Mouse (Mus musculus) B cell, adult (primary cell): ENCODE results near the gene Hoxd8. TPM values are rescaled to one million over a fixed set of nuclear protein-coding genes. Genes with fewer than 3 reads are reported as not detected.

ENCODE experiments used
- total RNA-seq: library from RNA; stranded (reverse); gene quantifications from 4 replicates; pipeline ENCODE4 v1.2.4, GENCODE M21; 2023; ENCODE audit not compliant: inconsistent age

Gene Hoxd8
- total RNA-seq = not detected in 4 replicates

DNA sequence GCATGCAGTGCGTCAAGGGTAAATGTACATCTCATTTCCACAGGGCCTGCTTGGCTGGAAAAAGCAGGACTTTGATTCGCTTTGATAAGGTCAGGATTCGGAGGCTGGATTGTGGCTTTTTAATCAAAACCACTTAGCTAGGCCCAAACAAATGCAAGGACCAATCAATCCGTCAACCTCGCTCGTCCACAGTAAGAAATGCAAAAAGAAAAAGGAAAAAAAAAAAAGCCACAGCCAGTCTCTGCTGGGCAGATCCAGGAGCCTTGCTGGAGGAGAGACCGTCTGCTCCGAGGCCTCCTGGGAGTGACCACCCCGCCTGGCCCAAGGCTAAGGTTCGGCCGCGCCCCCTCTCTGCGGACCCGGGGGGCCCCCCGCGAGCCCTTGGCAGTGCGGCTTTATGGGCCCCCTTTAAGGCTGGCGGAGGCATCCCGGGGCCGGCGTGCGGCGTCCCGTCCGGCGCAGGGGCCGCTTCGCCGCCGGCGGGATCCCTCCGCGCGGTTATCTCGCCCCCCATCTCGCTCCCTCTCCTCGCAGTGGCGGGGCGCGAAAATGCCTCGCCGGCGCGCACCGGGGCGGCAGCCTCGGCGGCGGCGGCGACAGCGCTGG lies at the start of gene Hoxd8:
Gene Hoxd8, plus strand, starts transcription at position 223 of the 606 bp plus-strand sequence.

DNA sequence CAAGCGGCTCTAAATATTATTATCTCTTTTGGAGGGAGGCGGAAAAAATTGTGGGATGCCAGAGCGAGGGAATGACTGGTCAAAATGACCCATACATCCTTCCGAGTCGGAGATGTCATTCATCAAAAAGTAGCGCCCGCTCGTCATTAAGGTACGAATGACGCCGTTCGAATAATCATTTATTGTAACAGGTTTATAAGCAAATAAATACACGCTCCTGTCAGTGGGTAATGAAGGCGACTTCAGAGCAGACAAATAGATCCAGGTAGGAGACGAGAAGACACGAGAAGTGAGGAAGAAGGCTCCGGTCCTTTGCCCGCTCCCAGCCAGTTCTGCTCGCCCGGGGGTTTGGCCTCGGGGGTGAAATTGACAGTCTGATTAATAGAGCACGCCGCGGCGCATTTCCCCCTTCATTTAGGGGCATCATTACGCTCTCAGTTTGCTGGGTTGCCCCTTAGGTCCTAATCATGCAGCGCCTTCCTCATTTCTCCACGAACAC lies 44.9 kb upstream of the Hoxd8 start, which contains the start of gene Evx2:
Gene Evx2, minus strand, starts transcription at position 51 of the 499 bp plus-strand sequence.

DNA sequence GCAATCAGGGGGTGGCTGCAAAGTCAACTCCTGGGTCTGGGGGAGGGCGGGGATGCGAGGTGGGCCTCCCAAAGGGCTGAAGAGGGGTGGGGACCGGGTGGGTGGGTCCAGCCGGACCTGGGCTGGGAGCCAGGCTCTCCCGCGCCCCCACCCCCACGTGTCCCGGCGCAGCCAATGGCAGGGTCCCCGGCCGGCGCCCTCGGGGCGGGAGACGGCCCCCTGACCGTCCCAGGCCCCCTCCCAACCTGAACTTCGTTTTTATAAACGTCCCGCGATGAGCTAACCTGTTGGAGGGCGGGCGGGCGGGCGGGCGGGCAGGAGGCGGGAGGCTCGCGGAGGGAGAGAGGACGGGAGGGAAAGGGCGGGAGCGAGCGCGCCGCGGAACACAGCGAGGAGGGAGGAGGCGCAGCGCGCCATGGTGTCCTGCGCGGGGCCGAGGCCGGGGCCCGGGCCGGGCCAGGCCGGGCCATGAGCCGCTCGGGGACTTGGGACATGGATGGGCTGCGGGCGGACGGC lies 36.5 kb upstream of the Hoxd8 start, which contains the start of gene Hoxd13:
Gene Hoxd13, plus strand, starts transcription at position 469 of the 516 bp plus-strand sequence.

DNA sequence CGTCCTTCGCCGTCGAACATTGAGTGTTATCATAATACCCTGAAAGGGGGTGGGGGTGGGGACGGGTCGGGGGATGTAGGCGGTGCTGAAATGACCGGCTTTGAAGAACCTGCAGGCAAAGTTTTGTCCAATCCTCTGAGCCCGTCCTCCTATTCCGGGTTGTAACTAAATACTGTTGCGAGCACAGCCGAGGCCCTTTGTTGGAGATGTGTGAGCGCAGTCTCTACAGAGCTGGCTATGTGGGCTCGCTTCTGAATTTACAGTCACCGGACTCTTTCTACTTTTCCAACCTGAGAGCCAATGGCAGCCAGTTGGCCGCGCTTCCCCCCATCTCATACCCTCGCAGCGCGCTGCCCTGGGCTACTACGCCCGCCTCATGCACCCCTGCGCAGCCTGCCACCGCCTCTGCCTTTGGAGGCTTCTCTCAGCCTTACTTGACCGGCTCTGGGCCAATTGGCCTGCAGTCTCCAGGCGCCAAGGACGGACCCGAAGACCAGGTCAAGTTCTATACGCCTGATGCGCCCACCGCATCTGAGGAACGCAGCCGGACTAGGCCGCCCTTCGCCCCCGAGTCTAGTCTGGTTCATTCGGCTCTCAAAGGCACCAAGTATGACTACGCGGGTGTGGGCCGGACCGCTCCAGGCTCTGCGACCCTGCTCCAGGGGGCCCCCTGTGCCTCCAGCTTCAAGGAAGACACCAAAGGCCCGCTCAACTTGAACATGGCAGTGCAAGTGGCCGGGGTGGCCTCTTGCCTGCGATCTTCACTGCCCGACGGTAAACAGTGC lies 29.3 kb upstream of the Hoxd8 start, which contains the start of gene Hoxd12:
Gene Hoxd12, plus strand, starts transcription at position 133 of the 785 bp plus-strand sequence.

DNA sequence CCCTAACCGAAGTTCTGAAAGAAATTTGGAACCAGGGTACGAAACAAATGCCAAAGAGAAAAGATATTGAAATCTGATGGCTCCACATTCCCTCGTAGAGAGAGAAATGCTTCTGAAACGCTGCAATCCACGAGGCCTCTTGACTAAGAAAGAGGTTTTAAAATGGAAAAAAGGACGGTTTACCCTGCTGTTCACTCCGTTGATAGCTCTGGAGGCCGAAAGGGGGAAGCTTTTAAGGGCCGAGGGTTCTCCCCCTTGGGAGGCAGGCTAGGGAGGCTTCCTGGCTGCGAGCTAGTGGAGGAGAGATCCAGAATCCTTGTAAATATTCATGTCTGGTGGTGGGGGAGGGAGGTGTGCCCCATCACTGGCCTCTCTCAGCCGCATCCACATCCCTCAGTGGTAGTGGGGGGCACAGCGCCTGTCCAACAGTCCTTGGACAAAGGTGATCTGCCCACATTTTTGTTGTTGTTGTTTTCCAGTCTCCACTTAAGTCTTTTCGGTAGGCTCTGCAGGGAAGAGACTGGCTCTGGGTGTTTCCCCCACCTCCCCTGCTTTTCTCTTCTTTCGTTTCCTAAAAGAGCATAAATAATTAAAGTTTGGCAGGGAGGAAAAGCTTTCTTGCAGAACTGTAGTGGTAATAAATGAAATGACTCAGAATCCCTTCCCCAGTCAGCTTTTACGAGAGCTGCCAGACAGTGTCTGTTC lies 25.4 kb upstream of the Hoxd8 start, which contains the start of gene Hoxd11:
Gene Hoxd11, plus strand, starts transcription at position 667 of the 705 bp plus-strand sequence.

DNA sequence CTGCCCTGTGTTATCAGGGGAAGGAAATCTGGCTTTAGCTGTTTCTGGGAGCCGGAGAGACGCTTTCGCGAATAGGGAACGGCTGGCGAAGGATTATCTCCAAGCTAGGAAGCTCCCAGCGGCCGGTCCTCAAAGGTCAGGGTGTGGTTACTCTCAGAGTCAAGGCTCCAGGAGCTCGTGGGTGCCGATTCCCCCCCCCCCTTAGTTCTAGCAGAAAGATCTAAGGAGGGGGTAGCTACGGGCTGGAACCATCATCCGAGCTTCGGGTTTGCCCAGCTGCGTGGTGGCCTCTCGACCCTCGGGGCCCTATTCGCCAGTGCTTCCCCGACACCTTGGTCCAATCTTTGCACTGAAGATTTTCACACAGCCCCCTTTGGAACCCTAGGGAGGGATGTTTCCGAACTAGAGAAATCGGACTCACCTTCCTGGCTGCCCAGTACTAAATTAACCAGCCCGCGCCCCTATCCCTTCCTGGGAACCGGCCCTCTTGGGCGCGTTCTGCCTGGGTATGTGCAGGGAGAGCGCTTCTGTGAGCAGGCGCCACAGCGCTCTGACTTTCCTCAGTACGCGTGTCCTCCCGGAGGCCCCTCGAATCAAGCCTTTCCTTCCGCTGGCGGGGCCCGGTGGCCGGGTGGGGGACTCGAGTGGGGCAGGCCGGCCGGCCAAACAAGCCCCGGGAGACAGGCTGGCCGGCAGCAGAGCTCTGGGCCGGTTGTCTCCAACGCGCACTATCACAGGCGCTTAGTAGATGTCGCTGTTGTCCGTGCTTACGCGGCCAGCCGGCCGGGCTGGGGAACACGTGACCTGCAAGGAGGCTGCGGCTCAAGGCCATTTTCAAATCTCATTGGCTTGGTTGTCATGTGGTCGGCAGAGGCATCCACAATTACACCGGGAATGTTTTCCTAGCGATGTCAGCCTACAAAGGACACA lies 13.1 kb upstream of the Hoxd8 start, which contains the start of gene Hoxd10:
Gene Hoxd10, plus strand, starts transcription at position 903 of the 930 bp plus-strand sequence.

DNA sequence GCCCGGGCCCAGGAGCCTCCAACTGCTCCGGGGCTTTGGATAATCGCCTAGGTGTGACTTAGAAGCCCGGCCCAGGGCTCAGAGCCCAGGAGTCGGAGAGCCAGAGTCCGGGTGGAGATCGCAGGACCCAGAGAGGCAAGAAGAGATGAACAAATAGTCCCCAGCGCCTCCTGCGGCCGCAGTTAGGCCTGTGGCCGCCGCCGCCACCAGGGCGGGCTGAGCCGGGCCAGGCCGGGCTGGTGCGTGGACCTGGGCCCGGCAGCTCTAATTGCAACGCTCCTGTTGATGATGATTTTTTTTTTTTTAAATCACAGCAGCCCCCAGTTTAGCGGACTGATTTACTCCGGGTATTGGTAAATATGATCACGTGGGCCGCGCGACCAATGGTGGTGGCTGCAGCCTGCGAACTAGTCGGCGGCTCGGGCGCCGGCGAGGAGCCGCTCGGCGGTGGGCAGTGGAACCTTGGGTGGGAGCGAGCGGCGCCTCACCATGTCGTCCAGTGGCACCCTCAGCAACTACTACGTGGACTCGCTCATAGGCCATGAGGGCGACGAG lies 6.8 kb upstream of the Hoxd8 start, which contains the start of gene Hoxd9:
Gene Hoxd9, plus strand, starts transcription at position 161 of the 555 bp plus-strand sequence.

DNA sequence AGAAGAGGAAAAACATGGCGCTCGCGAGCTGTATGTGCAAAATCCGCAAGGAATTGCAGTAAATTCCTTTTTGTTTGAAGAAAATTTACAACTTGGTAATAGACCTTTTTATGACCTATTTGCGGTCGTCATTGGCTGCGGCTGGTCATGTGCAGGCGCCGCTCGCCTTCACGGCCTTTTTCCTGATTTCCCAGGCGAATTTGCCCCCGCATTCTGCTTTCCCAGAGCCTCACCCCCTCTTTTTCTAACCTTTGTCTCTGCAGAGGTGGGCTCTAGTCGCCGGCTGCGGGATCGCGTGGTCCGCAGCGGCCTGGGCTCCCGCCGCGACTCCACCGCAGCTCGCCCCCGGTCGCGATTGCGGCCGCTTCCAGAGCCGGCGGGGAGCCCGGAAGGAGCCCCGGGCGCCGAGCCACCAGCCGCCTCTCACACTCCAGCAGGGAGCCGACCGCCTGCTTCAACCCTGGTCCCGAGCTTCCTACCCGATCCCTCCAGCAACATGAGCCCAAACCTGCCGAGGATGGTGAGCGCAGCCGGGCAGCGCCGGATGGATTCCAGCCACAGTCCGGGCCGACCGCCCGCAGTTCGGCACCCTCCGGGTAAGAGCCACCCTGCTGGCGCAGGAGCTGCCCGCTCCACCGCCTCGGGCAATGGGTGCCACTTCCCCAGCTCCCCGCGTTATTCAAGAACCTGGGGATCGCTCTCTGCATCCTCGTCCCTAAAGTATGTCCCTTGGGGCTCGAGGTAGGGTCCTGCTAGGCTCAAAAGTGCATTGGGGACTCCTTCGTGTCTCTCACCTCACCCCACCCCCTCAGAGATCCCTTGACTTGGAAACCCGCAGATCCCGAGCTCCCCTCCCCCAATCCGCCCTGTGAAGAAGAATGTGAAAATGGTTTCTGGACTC lies 7.6 kb downstream of the Hoxd8 start, which contains the start of the genes Hoxd3 and Hoxd4:
Gene Hoxd3, plus strand, starts transcription at position 207 of the 901 bp plus-strand sequence.
Gene Hoxd4, plus strand, starts transcription at position 209 of the 901 bp plus-strand sequence.

DNA sequence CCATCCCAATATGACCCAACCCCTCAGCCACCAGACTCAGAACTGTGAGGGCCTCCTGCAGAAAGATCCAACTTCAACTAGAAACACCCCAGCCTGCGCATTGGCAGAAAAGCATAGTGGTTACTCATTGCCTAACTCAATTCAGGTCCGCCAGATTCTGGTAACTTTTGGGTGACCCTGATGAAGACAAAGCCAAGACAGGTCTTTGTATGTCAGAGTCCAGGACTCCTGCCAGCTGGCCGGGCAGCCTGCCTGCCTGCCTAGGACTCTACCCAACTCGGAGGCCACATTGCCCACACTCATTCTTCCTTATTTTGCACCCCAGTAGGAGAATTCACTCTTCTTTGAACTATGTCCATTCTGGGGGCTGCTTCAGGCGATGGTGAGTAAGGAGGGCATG lies 22.1 kb downstream of the Hoxd8 start, which contains the start of gene Gm28230:
Gene Gm28230, plus strand, starts transcription at position 178 of the 400 bp plus-strand sequence.

Other genes with a start within 250 kb of the Hoxd8 start
- 22.3 to 29.3 TPM (median 25.9 TPM) in 4 replicates for gene Lnpk, start 125.2 kb upstream of the Hoxd8 start, total RNA-seq
- gene Evx2, start 45.1 kb upstream of the Hoxd8 start, total RNA-seq = not detected in 4 replicates
- not detected in 4 replicates for gene Hoxd13, start 36.3 kb upstream of the Hoxd8 start, total RNA-seq
- not detected in 4 replicates for gene Hoxd12, start 29.6 kb upstream of the Hoxd8 start, total RNA-seq
- not detected in 4 replicates for gene Hoxd11, start 25.1 kb upstream of the Hoxd8 start, total RNA-seq
- gene Hoxd10, start 12.7 kb upstream of the Hoxd8 start, total RNA-seq = not detected in 4 replicates
- gene Hoxd9, start 6.9 kb upstream of the Hoxd8 start, total RNA-seq = not detected in 4 replicates
- gene Hoxd3, start 7.3 kb downstream of the Hoxd8 start, total RNA-seq = not detected in 4 replicates
- gene Hoxd4, start 7.3 kb downstream of the Hoxd8 start, total RNA-seq = not detected in 4 replicates
- gene Gm28230, start 22.1 kb downstream of the Hoxd8 start, total RNA-seq = not detected in 4 replicates
- gene Hoxd1, start 58.4 kb downstream of the Hoxd8 start, total RNA-seq = not detected in 4 replicates
- 17.8 to 23.8 TPM (median 20.6 TPM) in 4 replicates for gene Mtx2, start 121.2 kb downstream of the Hoxd8 start, total RNA-seq